Mouse (Mus musculus): Measurements from ENCODE around the gene Ap1m1.

The Ap1m1 gene

DNA sequence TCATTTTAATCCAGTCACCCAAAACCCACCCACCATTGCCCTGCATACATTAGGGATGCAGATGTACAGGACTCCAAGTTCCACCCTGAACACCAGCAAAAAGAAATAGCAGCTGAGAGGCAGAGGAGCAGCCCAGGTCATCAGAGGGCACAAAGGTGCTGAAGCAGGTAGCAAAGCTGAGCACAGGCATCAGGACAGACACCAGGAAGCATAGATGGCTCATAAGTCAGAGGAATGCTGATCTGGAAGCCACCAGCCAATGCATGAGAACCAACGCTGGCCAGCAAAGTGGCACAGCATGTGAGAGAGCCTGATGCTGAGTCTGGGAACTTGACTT is 18.1 kb downstream of the Ap1m1 start:
- no peak for DNase-seq (ENCODE audit: low read depth, low spot score)

DNA sequence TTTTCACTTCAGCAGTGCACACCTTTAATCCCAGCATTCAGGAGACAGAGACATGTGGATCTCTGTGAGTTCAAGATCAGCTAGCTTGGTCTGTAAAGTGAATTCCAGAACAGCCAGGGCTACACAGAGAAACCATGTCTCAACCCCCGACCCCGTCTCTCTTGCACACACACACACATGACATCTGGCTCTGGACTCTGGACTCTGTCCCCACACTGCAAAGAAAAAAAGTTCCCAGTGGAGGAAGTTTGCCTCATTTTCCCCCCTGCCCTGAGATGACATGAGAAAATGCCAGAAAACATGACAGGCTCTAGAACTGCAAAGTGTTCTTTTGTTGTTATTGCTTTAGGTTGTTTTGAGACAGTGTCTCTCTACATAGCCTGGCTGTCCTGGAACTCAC is 20.0 kb downstream of the Ap1m1 start:
- no peak for DNase-seq (ENCODE audit: low read depth, low spot score)

GRCm38 (mm10) chr8:72260585-72260984 is 20.8 kb downstream of the Ap1m1 start:
- DNase-seq (ENCODE audit: low read depth, low spot score) = no peak

GRCm38 (mm10) chr8:72261019-72261418 is 21.2 kb downstream of the Ap1m1 start:
- peak; percentile 28 for DNase-seq (ENCODE audit: low read depth, low spot score)

DNA sequence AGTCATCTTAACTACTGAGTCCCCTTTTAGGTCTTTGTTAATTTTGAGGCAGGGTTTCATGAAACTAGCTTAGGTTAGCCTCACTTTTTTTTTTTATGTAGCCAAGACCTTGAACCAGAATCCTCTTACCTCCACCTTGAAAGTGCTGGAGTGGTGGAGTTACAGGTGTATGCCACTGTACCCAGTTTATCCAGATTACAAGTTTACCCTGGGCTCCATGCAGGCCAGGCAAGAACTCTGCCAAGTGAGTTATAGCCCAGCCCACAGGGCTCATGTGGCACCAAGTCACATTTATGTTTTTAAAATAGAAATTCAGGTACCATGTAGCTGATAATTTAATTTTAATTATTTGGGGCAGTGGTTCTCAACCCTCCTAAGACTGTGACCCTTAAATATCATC is 21.6 kb downstream of the Ap1m1 start:
- DNase-seq (ENCODE audit: low read depth, low spot score) = no peak

GRCm38 (mm10) chr8:72261872-72262271 is 22.1 kb downstream of the Ap1m1 start:
- no peak for DNase-seq (ENCODE audit: low read depth, low spot score)

DNA sequence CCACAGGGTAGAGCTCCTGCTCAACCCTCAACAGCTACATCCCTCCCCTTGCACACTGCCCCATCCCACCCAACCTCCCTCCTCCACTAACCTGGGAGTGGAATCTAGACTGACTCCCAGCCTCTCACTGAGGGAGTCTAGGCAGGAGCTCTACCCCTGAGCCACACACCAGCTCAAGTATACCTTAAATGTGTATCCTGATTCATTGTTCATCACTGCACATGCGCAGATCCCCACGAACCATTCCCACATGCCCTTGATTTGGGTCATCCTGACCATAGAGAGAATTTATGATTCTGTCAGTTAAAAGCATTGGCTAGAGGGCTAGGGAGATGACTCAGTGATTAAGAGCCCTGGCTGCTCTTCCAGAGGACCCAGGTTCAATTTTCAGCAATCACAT is 22.9 kb downstream of the Ap1m1 start:
- DNase-seq (ENCODE audit: low read depth, low spot score) = no peak

- no peak for DNase-seq (ENCODE audit: low read depth, low spot score)
These were observed 23.6 kb downstream of the Ap1m1 start for GRCm38 (mm10) chr8:72263451-72263850.

DNA sequence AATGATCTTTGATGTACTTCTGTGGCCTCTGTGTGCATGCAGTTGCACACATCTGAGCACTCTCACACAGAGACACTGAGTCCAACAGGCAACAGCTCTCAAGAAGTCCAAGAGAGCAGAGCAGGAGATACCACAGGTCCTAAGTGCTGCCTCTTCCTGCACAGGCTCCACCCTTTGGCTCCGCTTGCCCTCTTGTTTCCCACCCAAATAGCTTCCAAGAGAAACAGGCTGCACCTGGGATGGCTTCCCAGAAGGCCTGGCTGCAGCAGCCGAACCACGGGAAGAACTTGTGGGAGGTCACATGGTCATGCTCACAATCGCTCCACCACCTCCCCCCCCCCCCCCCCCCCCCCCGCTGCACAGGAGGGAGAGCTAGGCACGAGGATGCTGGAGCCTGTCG is 25.5 kb downstream of the Ap1m1 start:
- no peak for DNase-seq (ENCODE audit: low read depth, low spot score)

GRCm38 (mm10) chr8:72266671-72267070 is 26.9 kb downstream of the Ap1m1 start:
- DNase-seq (ENCODE audit: low read depth, low spot score) = no peak

DNA sequence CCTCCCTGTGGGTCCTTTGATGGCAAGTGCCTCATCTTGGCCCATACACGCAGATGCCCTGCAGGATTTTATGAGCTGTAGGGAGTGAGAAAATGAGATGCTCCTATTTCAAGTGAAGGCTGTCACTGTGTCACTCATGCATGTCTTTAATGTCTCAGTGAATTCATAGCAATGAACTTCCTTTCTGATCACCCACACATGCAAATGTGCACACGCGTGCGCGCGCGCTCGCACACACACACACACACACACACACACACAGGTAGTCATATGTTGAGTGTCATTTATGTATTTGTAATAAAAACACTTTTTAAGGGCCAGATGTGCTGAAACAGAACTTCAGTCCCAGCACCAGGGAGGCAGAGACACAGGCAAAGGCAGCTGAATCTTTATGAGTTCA is 27.3 kb downstream of the Ap1m1 start:
- DNase-seq (ENCODE audit: low read depth, low spot score) = no peak

DNA sequence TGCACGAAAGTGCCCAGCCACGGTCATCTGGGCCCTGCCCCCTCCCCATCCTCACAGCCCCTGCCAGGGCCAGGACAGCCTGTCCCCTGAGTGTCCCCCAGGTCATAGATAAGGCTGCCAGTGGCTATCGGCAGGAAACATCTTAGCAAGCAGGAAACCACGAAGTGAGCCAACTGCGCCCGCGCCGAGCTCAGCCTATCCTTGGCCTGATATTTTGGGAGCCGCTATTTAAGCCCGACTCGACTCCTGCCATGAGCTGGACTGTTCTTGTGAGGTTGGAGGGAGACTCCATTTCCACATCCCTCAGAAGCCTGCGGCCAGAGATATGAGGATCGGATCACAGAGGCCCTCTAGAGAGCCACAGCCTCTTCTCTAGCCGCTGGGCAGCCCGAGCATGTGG is 28.5 kb downstream of the Ap1m1 start:
- no peak for DNase-seq (ENCODE audit: low read depth, low spot score)

DNA sequence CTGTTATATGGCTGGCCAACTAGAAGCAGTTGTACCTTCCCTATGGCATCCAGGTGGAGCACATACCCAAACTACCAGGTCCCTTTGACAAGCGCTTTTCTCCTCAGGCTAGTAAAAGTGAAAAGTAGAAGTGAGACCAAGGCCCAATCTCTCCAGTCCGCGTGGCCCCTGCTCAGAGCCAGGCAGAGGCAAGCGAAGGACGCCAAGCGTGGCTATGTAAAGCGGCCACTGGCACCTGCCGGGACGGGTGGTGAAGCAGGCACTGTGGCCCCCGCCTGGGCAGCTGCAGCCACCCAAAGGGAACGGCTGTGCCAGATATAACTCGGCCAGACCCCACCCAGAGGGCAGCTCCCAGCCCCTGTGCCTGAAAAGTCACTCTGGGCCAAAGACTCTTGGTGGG is 30.8 kb downstream of the Ap1m1 start:
- no peak for DNase-seq (ENCODE audit: low read depth, low spot score)

DNA sequence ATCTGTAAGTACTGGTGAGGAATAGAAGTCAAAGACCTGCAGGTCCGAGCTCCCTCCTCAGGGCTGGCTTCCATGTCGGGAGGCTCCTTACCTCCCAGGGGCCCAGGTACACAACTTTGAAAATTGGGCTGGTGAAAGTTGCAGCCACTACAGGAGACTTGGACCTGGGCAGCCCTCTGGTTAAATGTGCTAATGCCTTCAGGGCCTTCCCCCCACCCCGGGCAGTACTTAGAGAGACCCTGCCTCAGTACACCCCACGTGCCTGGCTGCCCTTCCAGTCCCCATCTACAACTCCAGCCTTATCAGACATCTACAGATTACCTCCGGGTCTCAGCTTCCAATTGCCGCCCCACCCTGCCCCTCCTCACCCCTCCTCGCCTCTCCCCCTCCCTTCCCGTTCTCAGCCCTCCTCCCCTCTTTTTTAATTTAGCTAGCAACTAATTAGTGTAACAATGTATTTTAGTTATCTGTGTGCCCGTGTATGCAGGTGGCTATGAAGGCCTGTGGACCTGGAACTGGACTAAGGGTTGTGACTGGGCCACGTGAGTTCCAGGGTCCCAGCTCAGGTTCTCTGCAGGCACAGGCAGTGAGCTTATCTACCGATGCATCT is 31.3 kb downstream of the Ap1m1 start:
- no peak for DNase-seq (ENCODE audit: low read depth, low spot score)

- no peak for DNase-seq (ENCODE audit: low read depth, low spot score)
These were observed 31.9 kb downstream of the Ap1m1 start for GRCm38 (mm10) chr8:72271691-72272090.

DNA sequence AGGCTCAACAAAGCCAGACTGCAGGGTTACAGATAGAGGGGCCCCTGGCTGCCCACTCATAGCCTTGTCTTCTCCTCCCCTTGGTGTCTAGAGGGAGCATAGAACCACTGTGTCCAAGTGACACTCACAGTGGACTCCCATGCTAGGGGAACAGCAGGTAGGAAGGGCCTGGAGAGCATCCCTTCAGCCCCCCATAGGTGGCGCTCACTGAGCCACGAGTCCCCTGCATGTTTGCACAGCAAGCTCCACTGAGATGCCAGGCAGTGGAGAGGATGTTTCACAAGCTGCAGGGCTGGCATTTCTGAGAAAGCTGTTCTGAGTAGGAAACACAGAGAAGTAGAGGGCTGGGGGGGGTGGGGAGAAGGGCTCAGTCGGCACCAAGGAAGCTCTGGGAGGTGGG is 32.5 kb downstream of the Ap1m1 start:
- no peak for DNase-seq (ENCODE audit: low read depth, low spot score)

DNA sequence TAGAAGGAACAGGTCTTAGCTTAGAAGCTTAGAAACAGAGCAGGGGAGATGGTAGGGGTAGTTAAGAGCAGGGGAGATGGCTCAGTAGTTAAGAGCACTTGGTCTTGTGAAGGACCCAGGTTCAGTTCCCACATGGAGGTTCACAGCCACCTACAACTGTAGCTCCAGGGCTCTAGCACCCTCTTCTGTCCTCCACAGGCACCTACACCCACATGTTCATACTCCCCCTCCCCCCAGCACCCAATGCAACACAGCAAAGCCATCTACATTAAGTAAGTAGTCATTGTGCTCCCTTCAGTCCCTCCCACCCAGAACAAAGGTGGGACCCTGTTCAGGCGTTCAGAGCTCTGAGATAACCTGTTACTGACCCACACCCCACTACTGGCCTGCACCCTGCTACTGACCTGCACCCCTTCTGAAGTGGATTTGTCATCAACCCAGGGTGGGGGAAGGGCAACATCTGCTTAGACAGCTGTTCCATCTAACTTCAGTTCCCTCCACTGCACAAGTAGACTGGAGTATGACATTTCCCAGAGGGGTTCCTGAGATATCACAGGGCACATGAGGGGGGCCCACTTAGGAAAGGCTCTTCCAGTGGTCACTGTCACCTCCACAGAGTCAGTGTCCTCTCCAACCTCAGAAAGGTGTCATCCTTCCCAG is 33.4 kb downstream of the Ap1m1 start:
- DNase-seq (ENCODE audit: low read depth, low spot score) = no peak

- no peak for DNase-seq (ENCODE audit: low read depth, low spot score)
These were observed 34.0 kb downstream of the Ap1m1 start for GRCm38 (mm10) chr8:72273807-72274206.

GRCm38 (mm10) chr8:72277244-72277643 is 37.4 kb downstream of the Ap1m1 start:
- DNase-seq (ENCODE audit: low read depth, low spot score) = no peak

- DNase-seq (ENCODE audit: low read depth, low spot score) = no peak
These were observed 39.3 kb downstream of the Ap1m1 start for GRCm38 (mm10) chr8:72279151-72279550.

DNA sequence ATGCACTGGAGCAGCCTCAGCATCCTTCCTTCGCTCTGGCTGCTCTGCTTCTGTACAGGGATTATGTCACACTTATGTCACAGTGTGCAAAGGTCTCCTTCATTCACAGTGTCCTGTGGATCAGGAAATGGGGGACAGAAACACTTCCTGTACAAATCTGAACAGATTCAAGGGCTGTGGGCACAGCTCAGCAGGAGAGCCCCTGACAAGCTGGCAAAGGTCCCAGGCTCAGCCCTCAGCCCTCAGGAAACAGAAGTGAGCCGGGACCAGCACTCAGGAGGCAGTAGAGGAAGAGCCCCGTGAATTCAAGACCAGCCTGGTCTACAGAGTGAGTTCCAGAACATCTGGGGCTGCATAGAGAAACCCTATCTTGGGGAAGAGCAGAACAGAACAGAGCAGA is 41.8 kb downstream of the Ap1m1 start:
- DNase-seq (ENCODE audit: low read depth, low spot score) = no peak

DNA sequence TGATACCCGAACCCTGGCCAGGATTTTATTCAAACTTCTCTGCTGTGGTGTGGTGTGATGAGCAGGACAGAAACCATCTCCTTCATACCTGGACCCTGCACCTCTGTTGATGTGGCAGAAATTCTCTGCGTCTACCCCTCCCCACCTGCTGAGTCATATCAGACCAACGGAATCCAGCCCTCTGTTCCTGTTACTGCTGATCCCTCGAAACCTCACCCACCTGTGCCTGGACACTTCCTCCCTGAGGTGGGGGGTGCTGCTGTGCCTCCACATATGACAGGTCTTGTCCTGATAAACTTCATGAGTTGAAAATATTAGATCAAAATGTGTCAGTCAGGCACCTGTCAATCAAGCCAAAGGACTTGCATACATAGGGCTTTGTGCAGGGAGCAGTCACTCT is 45.5 kb downstream of the Ap1m1 start:
- no peak for DNase-seq (ENCODE audit: low read depth, low spot score)

GRCm38 (mm10) chr8:72289051-72289450 is 49.2 kb downstream of the Ap1m1 start:
- DNase-seq (ENCODE audit: low read depth, low spot score) = no peak

DNA sequence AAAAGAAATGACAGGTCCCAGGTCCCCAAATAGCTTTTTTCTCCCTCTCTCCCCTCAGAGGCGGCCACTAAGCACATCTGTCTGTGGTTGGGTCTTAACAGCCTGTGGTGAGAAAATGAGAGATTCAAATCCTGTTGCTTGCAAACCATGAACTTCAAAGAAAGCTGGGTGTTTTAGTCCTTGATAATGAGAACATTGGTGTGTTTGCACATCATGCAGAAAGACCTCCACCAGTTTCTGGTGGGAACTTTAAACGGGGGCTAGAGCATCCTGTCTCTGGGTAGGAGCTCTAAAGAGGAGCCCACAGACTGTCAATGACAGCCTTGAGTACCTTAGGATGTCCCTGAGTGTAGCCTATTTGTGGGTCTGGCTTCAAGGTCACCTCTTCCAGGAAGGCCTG is 51.3 kb downstream of the Ap1m1 start:
- DNase-seq (ENCODE audit: low read depth, low spot score) = no peak

All from c-Kit-negative CD71-positive TER-119-positive erythroid progenitor cells, embryonic 14.5 days (primary cell).